Mouse (Mus musculus) sigmoid colon, adult 10 weeks (tissue): ENCODE data around the gene Olfr1428. TPM values are rescaled to one million over a fixed set of nuclear protein-coding genes. Genes with fewer than 3 reads are reported as not detected.

ENCODE experiments used
- polyA plus RNA-seq: library from polyadenylated mRNA; stranded (reverse); fragments of 350-450 nt; fragmentation: Illumina TruSeq; extraction: RNeasy Lipid Tissue Mini Kit (QIAGEN cat#74804); gene quantifications from one replicate; pipeline ENCODE4 v1.2.3, GENCODE M21; 2014; ENCODE audit warnings: low read depth, low replicate concordance

Gene Olfr1428
- polyA plus RNA-seq, result not detected

DNA sequence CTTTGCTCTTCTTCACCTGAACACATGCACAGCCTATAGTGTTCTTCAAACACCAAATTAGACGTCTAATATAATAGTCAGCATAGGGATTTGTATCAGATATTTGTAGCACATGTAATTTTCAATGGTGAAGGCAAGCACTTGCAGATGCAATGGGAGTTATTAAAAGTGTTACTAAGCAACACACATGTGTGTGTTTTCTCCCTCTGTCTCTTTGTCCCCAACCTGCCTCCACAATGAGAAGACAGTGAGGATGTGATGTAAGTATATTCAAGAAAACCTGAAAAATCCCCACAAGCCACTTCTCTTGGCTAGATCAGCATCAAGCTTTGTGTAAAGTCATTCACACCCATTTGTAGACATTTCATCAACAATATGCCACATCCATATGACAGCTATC is at the start of gene Olfr1428:
TSS of gene Olfr1428 (minus strand) at position 101 of the 400 bp plus-strand sequence.

DNA sequence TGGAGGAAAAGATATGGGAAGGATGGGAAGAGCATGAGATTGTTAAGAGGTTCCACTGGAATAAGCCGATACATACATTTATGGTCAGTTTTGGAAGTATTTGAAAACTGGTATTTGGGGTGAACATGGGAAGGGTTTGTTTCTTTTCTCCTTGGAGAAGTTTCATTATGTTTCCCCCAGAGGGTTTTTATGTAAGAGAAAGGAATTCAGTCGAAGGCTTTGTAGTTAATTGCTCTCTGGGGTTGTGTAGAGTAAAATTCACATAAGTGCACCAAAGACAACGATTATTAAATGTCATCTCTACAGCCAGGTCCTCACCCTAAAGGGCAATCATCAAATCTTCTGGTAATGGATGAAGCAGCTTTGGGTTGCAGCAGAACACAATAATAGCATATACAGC is 7.4 kb upstream of the Olfr1428 start, which contains the start of gene Olfr76:
TSS of gene Olfr76 (minus strand) at position 101 of the 400 bp plus-strand sequence.

DNA sequence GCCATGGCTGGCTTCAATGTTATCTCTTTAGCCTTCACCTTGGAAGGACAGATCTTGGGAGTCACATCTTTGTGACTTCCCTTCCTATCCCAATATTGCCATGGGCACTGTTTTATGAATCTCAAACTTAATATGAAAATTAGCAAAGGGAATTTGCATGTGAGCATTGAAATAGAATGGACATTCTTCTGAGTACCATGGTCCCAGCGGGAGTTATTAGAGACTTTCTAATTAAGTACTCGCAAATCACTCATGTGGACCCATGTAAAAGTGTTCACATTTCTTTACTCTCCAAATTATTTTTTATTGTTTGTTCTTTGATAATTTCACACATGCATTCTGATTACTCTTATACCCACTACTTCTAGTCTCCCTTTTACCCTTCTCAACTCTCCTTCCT is 12.5 kb downstream of the Olfr1428 start, which contains the start of gene Olfr1427:
TSS of gene Olfr1427 (minus strand) at position 101 of the 400 bp plus-strand sequence.

DNA sequence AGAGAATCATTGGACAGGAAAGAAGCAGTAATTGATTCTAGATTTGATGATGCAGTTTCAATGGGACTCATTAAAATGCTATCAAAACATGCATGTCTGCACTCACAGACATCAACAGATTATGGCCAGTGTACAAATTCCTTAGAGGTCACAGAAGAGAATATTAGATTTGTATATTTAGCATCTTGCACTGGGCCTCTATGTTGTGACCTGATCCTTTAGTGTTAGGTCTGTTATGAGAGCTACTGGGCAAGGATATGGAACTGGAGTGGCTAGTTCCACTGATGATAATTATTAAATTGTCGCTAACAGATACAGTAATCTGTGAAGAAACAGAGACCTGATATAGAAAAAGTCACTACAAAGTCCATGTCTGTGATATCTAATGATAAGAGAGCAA is 23.8 kb downstream of the Olfr1428 start, which contains the start of gene Olfr1426:
TSS of gene Olfr1426 (minus strand) at position 101 of the 400 bp plus-strand sequence.

DNA sequence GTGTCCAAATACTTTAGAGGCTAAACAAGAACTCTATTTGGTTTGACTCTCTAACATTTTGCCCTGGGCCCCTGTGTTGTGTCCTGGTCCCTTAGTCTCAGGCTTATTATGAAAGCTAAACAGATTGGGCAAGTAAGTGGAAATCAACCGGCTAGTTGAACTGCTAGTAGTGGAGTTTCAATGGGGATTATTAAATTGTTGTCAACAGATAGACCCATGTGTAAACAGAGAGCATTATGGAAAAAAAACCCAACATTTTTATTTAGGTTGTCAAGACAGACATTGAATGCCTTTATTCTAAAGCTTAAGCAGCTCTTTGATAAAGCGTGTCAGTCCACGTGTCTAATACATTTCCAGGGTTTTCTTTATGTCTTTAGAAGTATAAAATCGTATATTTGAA is 38.1 kb downstream of the Olfr1428 start, which contains the start of gene Olfr1425:
TSS of gene Olfr1425 (minus strand) at position 101 of the 400 bp plus-strand sequence.

DNA sequence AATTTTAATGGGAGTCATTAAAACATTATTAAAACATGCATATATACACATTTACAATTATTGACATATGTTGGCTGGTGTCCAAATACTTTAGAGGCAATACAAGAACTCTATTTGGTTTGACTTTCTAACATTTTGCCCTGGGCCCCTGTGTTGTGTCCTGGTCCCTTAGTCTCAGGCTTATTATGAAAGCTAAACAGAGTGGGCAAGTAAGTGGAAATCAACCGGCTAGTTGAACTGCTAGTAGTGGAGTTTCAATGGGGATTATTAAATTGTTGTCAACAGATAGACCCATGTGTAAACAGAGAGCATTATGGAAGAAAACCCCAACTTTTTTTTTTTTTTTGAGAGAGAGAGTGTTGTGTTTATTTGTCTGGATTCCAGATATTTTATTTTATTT is 53.1 kb downstream of the Olfr1428 start, which contains the start of gene Olfr1424:
TSS of gene Olfr1424 (minus strand) at position 101 of the 400 bp plus-strand sequence.

Other genes starting within 250 kb of the Olfr1428 start
- not detected for gene Olfr1419, start 240.8 kb downstream of the Olfr1428 start, polyA plus RNA-seq
- not detected for gene Olfr1420, start 229.3 kb downstream of the Olfr1428 start, polyA plus RNA-seq
- gene Patl1, start 203.5 kb downstream of the Olfr1428 start, polyA plus RNA-seq, result 35.1 TPM
- gene Osbp, start 150.0 kb downstream of the Olfr1428 start, polyA plus RNA-seq, result 38.0 TPM
- not detected for gene Olfr1423, start 74.6 kb downstream of the Olfr1428 start, polyA plus RNA-seq
- gene Olfr1424, start 53.2 kb downstream of the Olfr1428 start, polyA plus RNA-seq, result not detected
- not detected for gene Olfr1425, start 38.2 kb downstream of the Olfr1428 start, polyA plus RNA-seq
- not detected for gene Olfr1426, start 23.9 kb downstream of the Olfr1428 start, polyA plus RNA-seq
- gene Olfr1427, start 12.6 kb downstream of the Olfr1428 start, polyA plus RNA-seq, result not detected
- not detected for gene Olfr76, start 7.3 kb upstream of the Olfr1428 start, polyA plus RNA-seq
- gene Olfr1555-ps1, start 54.2 kb upstream of the Olfr1428 start, polyA plus RNA-seq, result not detected
- not detected for gene Olfr1431, start 84.7 kb upstream of the Olfr1428 start, polyA plus RNA-seq
- not detected for gene Olfr1432, start 116.7 kb upstream of the Olfr1428 start, polyA plus RNA-seq
- gene Olfr262, start 125.8 kb upstream of the Olfr1428 start, polyA plus RNA-seq, result not detected
- not detected for gene Olfr235, start 145.1 kb upstream of the Olfr1428 start, polyA plus RNA-seq
- not detected for gene Olfr1434, start 164.0 kb upstream of the Olfr1428 start, polyA plus RNA-seq
- gene Olfr1436, start 183.2 kb upstream of the Olfr1428 start, polyA plus RNA-seq, result not detected
- not detected for gene Olfr1437, start 209.2 kb upstream of the Olfr1428 start, polyA plus RNA-seq
- gene Olfr1438-ps1, start 220.0 kb upstream of the Olfr1428 start, polyA plus RNA-seq, result not detected